Mouse (Mus musculus) stomach, postnatal 0 days (tissue): ENCODE results near the gene Cmip. TPM values are rescaled to one million over a fixed set of nuclear protein-coding genes. Genes with fewer than 3 reads are reported as not detected.

Source experiments
- ATAC-seq: fragments of 200-750 bp; cut with Nextera tagmentation; 2 replicates; pipeline ENCODE4 v1.8.0; 2017; ENCODE audit not compliant: low FRiP score, low TSS enrichment
- DNase-seq: peaks from one replicate; pipeline ENCODE4 v3.0.0-alpha.2; 2016; ENCODE audit warnings: low spot score
- H3K27ac ChIP-seq: fragments of 300-500 bp; sonication (generic); replicated peaks from 2 replicates; pipeline ENCODE4 v1.5.1; 2014; ENCODE audit warnings: mild to moderate bottlenecking, control low read depth
- H3K27me3 ChIP-seq: fragments of 300-500 bp; sonication (generic); 2 replicates; pipeline ENCODE4 v1.6.1; 2014; ENCODE audit warnings: low read length; ENCODE audit not compliant: control insufficient read depth, insufficient read depth
- H3K36me3 ChIP-seq: fragments of 300-500 bp; sonication (generic); 2 replicates; pipeline ENCODE4 v1.6.1; 2014; ENCODE audit warnings: low read length, mixed read lengths; ENCODE audit not compliant: control insufficient read depth, insufficient read depth
- H3K4me1 ChIP-seq: fragments of 300-500 bp; sonication (generic); replicated peaks from 2 replicates; pipeline ENCODE4 v1.6.1; 2014; ENCODE audit warnings: antibody characterized with exemption; ENCODE audit not compliant: control insufficient read depth, insufficient read depth
- H3K4me2 ChIP-seq: fragments of 300-500 bp; sonication (generic); replicated peaks from 2 replicates; pipeline ENCODE4 v1.6.1; 2014; ENCODE audit warnings: low read depth, mild to moderate bottlenecking, control low read depth, moderate library complexity
- H3K4me3 ChIP-seq: fragments of 300-500 bp; sonication (generic); 2 replicates; pipeline ENCODE4 v1.5.1; 2014; ENCODE audit warnings: low read depth, low read length, control low read depth
- H3K9ac ChIP-seq: fragments of 300-500 bp; sonication (generic); 2 replicates; pipeline ENCODE4 v1.6.1; 2014; ENCODE audit warnings: mild to moderate bottlenecking, low read length, control low read depth, mixed read lengths
- H3K9me3 ChIP-seq: fragments of 300-500 bp; sonication (generic); 2 replicates; pipeline ENCODE4 v1.6.1; 2016; ENCODE audit warnings: low read length; ENCODE audit not compliant: control insufficient read depth
- CTCF ChIP-seq: IDR thresholded peaks from 2 replicates; pipeline ENCODE4 v1.5.1; 2016; ENCODE audit warnings: antibody characterized with exemption, low read depth, mild to moderate bottlenecking, moderate library complexity
- EP300 ChIP-seq: optimal IDR thresholded peaks from 2 replicates; pipeline ENCODE3; 2016; ENCODE audit warnings: antibody characterized with exemption
- WGBS: fragments of 180-500 bp; shearing (Covaris S2); extraction: QIAGEN DNeasy Blood & Tissue Kit; methylation state at CpG from one replicate; pipeline ENCODE4 v1.1.7; 2014; 5-methylcytosine and 5-hydroxymethylcytosine counted together
- polyA plus RNA-seq: library from polyadenylated mRNA; unstranded; fragments of >200 nt; fragmentation: Nextera tagmentation; extraction: Ambion mirVana; gene quantifications from 2 replicates; pipeline ENCODE4 v1.2.1, GENCODE M21; 2015

Gene Cmip
- polyA plus RNA-seq, 1 experiment from 2014 or later, result 19.9 TPM

- no peaks in the 10 kb centered on the region for H3K9me3 ChIP-seq
- no peaks in the 10 kb centered on the region for H3K4me1 ChIP-seq
- 89% methylated on average over 4 of the region's 4 CpGs for WGBS
- ATAC-seq, result no peak
- no peak overlapping the region for H3K4me2 ChIP-seq
- TF ChIP-seq CTCF (no peak), EP300 (no peak)
- H3K36me3 ChIP-seq, result peaks cover 34% of the 10 kb centered on the region
- H3K27ac ChIP-seq, result no peak overlapping the region
- DNase-seq, result no peak
- no peaks in the 10 kb centered on the region for H3K27me3 ChIP-seq
- no peak overlapping the region for H3K9ac ChIP-seq
- no peak overlapping the region for H3K4me3 ChIP-seq
Observed at GRCm38 (mm10) chr8:117430624-117431023, 173.8 kb downstream of the Cmip start.

DNA sequence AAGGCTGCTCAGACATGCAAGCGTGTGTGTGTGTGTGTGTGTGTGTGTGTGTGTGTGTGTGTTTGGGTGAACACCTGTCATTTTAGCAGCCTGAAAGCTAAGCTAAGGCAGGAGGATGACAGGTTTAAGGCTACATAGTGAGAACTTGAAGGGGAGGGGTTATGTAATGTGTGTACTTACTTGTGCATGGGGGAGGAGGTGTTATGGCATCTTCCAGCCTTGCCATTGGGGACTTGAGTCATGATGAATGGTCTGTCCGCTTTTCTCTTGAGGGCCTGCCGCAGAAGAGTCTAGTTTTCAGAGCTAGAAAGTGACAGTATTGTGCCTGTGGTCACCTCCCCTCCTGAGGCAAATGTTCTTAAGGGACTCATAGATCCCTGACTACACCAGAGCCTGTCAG lies 174.7 kb downstream of the Cmip start:
- Histone ChIP-seq H3K9ac (no peak overlapping the region), H3K4me3 (no peak overlapping the region), H3K36me3 (peaks cover 36% of the 10 kb centered on the region), H3K27me3 (no peaks in the 10 kb centered on the region), H3K27ac (no peak overlapping the region), H3K4me1 (no peaks in the 10 kb centered on the region), H3K9me3 (no peaks in the 10 kb centered on the region), H3K4me2 (no peak overlapping the region)
- TF ChIP-seq CTCF, result no peak
- TF ChIP-seq EP300, result no peak
- ATAC-seq, result no peak
- DNase-seq, result no peak
- WGBS, result 71% methylated on average over 3 of the region's 3 CpGs

GRCm38 (mm10) chr8:117432111-117432510 lies 175.2 kb downstream of the Cmip start:
- H3K27ac ChIP-seq, result no peak overlapping the region
- H3K9ac ChIP-seq, result no peak overlapping the region
- DNase-seq, result no peak
- WGBS, result 90% methylated on average over 8 of the region's 8 CpGs
- no peaks in the 10 kb centered on the region for H3K9me3 ChIP-seq
- no peak for ATAC-seq
- H3K36me3 ChIP-seq, result peaks cover 34% of the 10 kb centered on the region
- no peaks in the 10 kb centered on the region for H3K27me3 ChIP-seq
- H3K4me2 ChIP-seq, result no peak overlapping the region
- H3K4me1 ChIP-seq, result no peaks in the 10 kb centered on the region
- H3K4me3 ChIP-seq, result no peak overlapping the region
- no peak for TF ChIP-seq CTCF
- TF ChIP-seq EP300, result no peak

GRCm38 (mm10) chr8:117433968-117434367 lies 177.1 kb downstream of the Cmip start:
- Histone ChIP-seq H3K27me3 (no peaks in the 10 kb centered on the region), H3K4me2 (no peak overlapping the region), H3K9ac (no peak overlapping the region), H3K4me1 (no peaks in the 10 kb centered on the region), H3K9me3 (no peaks in the 10 kb centered on the region), H3K36me3 (peaks cover 36% of the 10 kb centered on the region), H3K4me3 (no peak overlapping the region), H3K27ac (no peak overlapping the region)
- no peak for DNase-seq
- 84% methylated on average over 10 of the region's 10 CpGs for WGBS
- no peak for TF ChIP-seq CTCF
- TF ChIP-seq EP300, result no peak
- no peak for ATAC-seq

DNA sequence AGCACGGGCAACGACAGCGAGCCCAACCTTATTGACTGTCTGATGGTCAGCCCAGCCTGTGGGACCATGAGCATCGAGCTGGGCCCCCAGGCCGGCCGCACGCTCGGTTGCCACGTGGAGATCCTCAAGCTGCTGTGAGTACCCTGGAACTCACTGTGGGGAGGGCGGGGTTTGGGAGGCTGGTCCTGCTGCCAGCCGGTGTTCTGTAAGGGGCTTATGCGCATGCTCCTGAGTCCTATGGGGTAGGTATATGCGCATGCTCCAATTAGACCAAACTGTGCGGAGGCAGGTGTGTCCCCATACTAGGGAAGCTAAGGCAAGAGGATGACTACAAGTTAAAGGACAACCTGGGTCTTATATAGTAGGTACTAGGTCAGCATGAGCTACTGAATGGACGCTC lies 179.9 kb downstream of the Cmip start:
- Histone ChIP-seq H3K4me2 (no peak overlapping the region), H3K27me3 (no peaks in the 10 kb centered on the region), H3K27ac (no peak overlapping the region), H3K9me3 (no peaks in the 10 kb centered on the region), H3K9ac (no peak overlapping the region), H3K4me3 (no peak overlapping the region), H3K36me3 (peaks cover 18% of the 10 kb centered on the region), H3K4me1 (no peaks in the 10 kb centered on the region)
- ATAC-seq (no peak), DNase-seq (no peak)
- TF ChIP-seq CTCF (no peak), EP300 (no peak)
- WGBS, result 96% methylated on average over 15 of the region's 15 CpGs

DNA sequence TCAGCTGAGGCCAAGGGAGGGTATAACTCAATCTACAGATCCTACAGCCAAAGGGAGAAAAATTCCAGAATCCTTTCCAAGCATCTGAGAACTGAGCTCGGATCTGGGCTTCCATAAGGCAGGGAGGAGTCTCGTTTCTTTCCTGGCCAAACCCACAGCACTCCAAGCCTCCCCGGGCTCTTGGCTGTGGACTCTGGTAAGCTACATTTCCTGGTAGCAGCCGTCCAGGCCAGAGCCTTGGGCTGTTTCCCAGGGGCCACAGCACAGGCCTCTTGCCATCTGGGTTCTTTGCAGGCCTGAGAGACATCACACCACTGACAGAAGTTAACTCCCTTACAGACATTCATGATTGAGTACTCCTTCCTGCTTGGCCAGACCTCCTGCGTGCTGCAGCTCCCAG lies 180.8 kb downstream of the Cmip start:
- Histone ChIP-seq H3K4me1 (no peaks in the 10 kb centered on the region), H3K4me2 (no peak overlapping the region), H3K9ac (no peak overlapping the region), H3K27me3 (no peaks in the 10 kb centered on the region), H3K36me3 (peaks cover 18% of the 10 kb centered on the region), H3K9me3 (no peaks in the 10 kb centered on the region), H3K4me3 (no peak overlapping the region), H3K27ac (no peak overlapping the region)
- DNase-seq (no peak), ATAC-seq (no peak)
- WGBS, result 51% methylated on average over 5 of the region's 5 CpGs
- no peak for TF ChIP-seq EP300
- no peak for TF ChIP-seq CTCF
